Mouse (Mus musculus): ENCODE data around the gene Elk4. TPM values are rescaled to one million over a fixed set of nuclear protein-coding genes. Genes with fewer than 3 reads are reported as not detected.

Gene Elk4
- total RNA-seq, 2 experiments from 2014 or later = 51.9 to 61.5 TPM

Other genes with a start within 250 kb of the Elk4 start
- under 1 TPM; 0.69 to 0.94 TPM for gene Pm20d1, start 210.2 kb upstream of the Elk4 start, total RNA-seq (2021)
- 10 to 100 TPM; 43.8 to 43.9 TPM for gene Slc41a1, start 180.1 kb upstream of the Elk4 start, total RNA-seq (2021)
- 1 to 10 TPM; 5.5 to 5.6 TPM for gene Rab29, start 140.4 kb upstream of the Elk4 start, total RNA-seq (2021)
- gene Nucks1, start 97.1 kb upstream of the Elk4 start, total RNA-seq (2021) = 100 to 1,000 TPM; 204 to 210 TPM
- gene Slc45a3, start 44.6 kb upstream of the Elk4 start, total RNA-seq (2021) = under 1 TPM; 0.43 to 0.64 TPM
- gene Mfsd4a, start 60.5 kb downstream of the Elk4 start, total RNA-seq (2021) = 10 to 100 TPM; 65.1 to 74.0 TPM
- gene Cdk18, start 132.1 kb downstream of the Elk4 start, total RNA-seq (2021) = 10 to 100 TPM; 17.6 to 19.9 TPM
- 1 to 10 TPM; 4.4 to 5.2 TPM for gene Lemd1, start 183.8 kb downstream of the Elk4 start, total RNA-seq (2021)
- 1 to 10 TPM; 3.2 TPM for gene AC124108.1, start 183.8 kb downstream of the Elk4 start, total RNA-seq (2021)
- gene Gm10188, start 222.2 kb downstream of the Elk4 start, total RNA-seq (2021) = not detected